Mouse (Mus musculus): ENCODE results near the gene Zfp609.

GRCm38 (mm10) chr9:65839841-65840240, 12.5 kb upstream of the Zfp609 start:
- no peak for TF ChIP-seq POLR2A (IDR thresholded peaks at IDR 0.05; ENCODE audit: insufficient read length, low read depth)
- TF ChIP-seq CEBPB (IDR thresholded peaks at IDR 0.05; ENCODE audit: insufficient read depth, poor library complexity, severe bottlenecking): no peak
- TF ChIP-seq SRF (IDR thresholded peaks at IDR 0.05; ENCODE audit: control insufficient read depth, insufficient read length, low read depth): no peak
- TF ChIP-seq POLR2AphosphoS2 (IDR thresholded peaks at IDR 0.05; ENCODE audit: insufficient read length, low read depth): no peak

Data from myocyte (in vitro differentiated cells).